Mouse (Mus musculus) frontal cortex, adult 2 months (tissue): ENCODE data around the gene Rogdi. TPM values are rescaled to one million over a fixed set of nuclear protein-coding genes. Genes with fewer than 3 reads are reported as not detected.

ENCODE experiments used
- DNase-seq, 2 experiments: peaks; one replicate each; pipeline ENCODE4 v3.0.0; 2022; ENCODE audit warnings: low spot score in 1 of 2; ENCODE audit errors: extremely low spot score in 1 of 2
- polyA plus RNA-seq: library from polyadenylated mRNA; depleted of rRNA; stranded (reverse); fragments of >200 nt; gene quantifications from 2 replicates; pipeline ENCODE4 v1.2.3, GENCODE M21; 2012; rRNA removed

The Rogdi gene
- polyA plus RNA-seq, result 320 and 348 TPM in 2 replicates

GRCm38 (mm10) chr16:5013054-5013838 is at the start of gene Rogdi:
Gene Rogdi, minus strand, starts transcription at chr16:5013553.
- DNase-seq, result peak; percentile 99

- no peak for DNase-seq
Measured at GRCm38 (mm10) chr16:5058114-5058513, 44.8 kb upstream of the Rogdi start.

GRCm38 (mm10) chr16:5050251-5051110 is 37.1 kb upstream of the Rogdi start:
- peak; percentile 20 to 62 for DNase-seq

DNA sequence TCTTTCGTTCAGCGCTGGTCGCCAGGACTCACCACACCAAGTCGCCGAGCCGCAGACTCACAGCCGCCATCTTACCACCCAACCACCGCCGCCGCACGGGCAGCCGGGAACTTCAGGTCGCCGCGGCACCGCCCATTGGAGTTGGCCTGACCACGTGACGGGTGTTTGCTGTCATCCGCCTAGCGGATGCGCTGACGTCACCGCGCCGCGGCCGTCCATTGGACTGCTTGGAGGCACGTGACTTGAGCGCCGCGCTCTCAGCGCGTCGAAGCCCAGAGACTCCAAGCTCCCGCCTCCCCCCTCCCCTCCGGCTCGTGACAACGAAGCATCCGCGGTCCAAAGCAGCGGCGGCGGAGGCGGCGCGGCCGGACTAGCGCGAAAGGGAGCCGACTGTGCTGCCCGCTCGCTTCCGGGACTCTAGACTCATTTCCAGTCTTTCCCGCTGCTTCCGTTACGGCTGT is 36.5 kb upstream of the Rogdi start, which contains the start of the genes Glyr1 and Ubn1:
Gene Glyr1 (minus strand): TSS at position 90 of the 461 bp plus-strand sequence.
Gene Ubn1 (plus strand): TSS at position 284 of the 461 bp plus-strand sequence.
- DNase-seq, result peak; percentile 98 to 99

GRCm38 (mm10) chr16:5049182-5049773 is 35.9 kb upstream of the Rogdi start:
- no peak for DNase-seq

DNA sequence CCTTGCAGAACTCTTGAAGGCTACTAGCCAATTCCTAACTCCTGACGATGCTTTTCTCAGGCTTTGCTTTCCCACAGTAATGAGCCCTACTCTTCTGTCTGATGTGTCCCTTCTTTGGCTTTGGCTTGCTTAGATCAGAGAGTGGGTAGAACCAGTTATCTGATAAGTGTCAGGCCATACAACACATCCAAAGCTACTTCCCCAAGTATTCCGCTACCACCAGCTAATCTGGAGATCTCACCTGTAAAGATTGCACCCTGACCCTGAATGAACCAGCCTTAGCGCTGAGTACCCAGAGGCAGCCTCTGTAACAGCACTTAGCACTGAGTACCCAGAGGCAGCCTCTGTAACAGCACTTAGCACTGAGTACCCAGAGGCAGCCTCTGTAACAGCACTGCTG is 32.0 kb upstream of the Rogdi start:
- DNase-seq, result no peak

- DNase-seq, result no peak
Measured at GRCm38 (mm10) chr16:5036649-5037234, 23.4 kb upstream of the Rogdi start.

DNA sequence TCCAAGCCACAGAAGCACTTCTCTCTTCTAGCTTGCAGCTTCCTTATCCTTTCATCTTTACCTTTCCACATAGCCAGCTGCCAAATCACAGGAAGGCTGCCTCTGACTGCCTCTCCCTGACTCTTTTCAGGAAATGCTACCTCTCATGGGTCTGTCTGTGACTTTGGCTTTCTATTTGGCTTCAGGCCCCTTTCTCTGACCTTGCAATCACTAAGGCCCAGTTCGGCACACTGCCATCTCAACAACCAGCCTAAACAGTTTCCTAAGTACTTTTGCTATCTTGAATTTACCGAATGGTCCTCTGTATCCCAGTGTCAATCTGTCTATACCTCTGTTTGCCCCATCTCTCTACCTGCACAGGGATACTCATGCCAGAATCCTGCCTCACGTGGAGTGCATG is 22.2 kb upstream of the Rogdi start:
- no peak for DNase-seq

- DNase-seq, result no peak
Measured at GRCm38 (mm10) chr16:5029847-5030246, 16.5 kb upstream of the Rogdi start.

- no peak for DNase-seq
Measured at GRCm38 (mm10) chr16:5024021-5024420, 10.7 kb upstream of the Rogdi start.

GRCm38 (mm10) chr16:5014578-5014977 is 1.2 kb upstream of the Rogdi start:
- no peak for DNase-seq

GRCm38 (mm10) chr16:5012036-5013005 is 1.0 kb downstream of the Rogdi start:
- no peak for DNase-seq

- no peak for DNase-seq
Measured at GRCm38 (mm10) chr16:5011285-5011684, 2.1 kb downstream of the Rogdi start.

DNA sequence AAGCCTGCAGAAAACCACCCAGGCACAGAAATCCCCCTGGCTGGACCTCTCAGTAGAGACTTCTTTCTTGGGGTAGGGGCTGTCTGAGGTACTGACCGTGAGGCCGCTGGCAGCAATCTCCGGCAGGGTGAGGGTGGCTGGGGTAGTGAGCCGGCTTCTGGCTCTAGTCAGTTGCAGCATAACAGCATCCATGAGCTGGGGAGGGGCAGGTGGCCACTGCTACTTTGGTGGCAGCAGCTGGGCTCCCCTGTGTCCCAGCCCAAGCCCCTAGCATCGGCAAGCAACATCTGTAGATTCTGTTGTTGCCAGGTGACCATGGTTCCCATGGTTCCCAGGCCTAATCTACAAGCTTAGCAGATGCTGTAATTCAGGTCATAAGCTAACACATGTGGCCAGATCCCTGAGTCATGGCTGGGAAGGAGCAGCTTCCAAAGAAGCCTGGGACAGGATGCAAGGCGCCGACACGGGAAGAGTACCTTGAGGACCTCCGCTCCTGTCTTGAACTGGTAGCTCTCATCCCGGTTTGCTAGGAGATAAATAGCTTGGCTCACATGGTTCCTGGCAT is 2.9 kb downstream of the Rogdi start:
- no peak for DNase-seq

GRCm38 (mm10) chr16:5008076-5008475 is 5.3 kb downstream of the Rogdi start:
- no peak for DNase-seq

DNA sequence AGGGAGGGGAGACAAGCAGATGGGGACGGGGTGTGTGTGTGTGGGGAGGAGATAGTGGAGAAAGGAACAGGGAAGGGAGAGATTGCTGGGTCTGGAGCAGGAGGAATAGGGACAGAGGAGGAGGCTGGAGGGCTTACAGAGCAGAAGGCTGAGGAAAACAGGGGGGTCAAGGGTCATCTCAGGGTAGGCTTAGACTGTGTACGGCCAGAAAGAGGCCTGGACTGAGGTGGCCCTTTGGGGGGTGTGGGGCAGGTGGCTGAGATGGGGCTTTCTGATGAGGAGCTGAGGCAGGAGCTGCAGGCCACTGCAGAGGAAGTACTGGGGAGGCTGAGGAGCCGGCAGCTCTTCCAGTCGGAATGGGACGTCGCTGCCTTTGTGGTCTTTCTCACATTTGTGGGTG is 5.9 kb downstream of the Rogdi start:
- no peak for DNase-seq

- DNase-seq, result no peak
Measured at GRCm38 (mm10) chr16:5007067-5007466, 6.3 kb downstream of the Rogdi start, which contains the start of gene Smim22. Gene Smim22, plus strand, starts transcription at chr16:5007288.

GRCm38 (mm10) chr16:5000611-5001010 is 12.7 kb downstream of the Rogdi start:
- DNase-seq, result no peak

GRCm38 (mm10) chr16:4998984-4999383 is 14.4 kb downstream of the Rogdi start:
- no peak for DNase-seq
